In genomic region chr14:55656935-55657334, GRCm38 (mm10) we compare ENCODE assay signal across 21 mouse cellular contexts. TPM values are rescaled to one million over a fixed set of nuclear protein-coding genes. Genes with fewer than 3 reads are reported as not detected.
DNase-seq lines count a peak whose midpoint lies in the region; ATAC-seq and TF ChIP-seq lines count a peak whose summit lies in the region.
"Had no signal": no experiment of that assay in that cellular context is flagged by ENCODE, and none has a peak within 500 bp of the region (broad histone marks: within the 10 kb centered on the region; RNA-seq: fewer than 3 reads in every experiment).

No protein-coding gene starts in this region.

- H3K27me3 ChIP-seq in heart, embryonic 10.5 days (ENCODE audit: insufficient read depth, poor library complexity, severe bottlenecking), result no peaks in the 10 kb centered on the region
- H3K27me3 ChIP-seq in heart, embryonic 14.5 days (ENCODE audit: control insufficient read depth, insufficient read depth, low read length), result no peaks in the 10 kb centered on the region
- no peaks in the 10 kb centered on the region for H3K27me3 ChIP-seq in heart, postnatal 0 days (ENCODE audit: control insufficient read depth, insufficient read depth, low read length)
- H3K27me3 ChIP-seq: embryonic facial prominence, embryonic 15.5 days; hindbrain, embryonic 15.5 days; kidney, embryonic 15.5 days had no signal

- no peaks in the 10 kb centered on the region for H3K9me3 ChIP-seq in heart, embryonic 10.5 days
- no peaks in the 10 kb centered on the region for H3K9me3 ChIP-seq in heart, embryonic 14.5 days (ENCODE audit: control insufficient read depth, low read length)
- H3K9me3 ChIP-seq in heart, postnatal 0 days (replicated peaks; ENCODE audit: control insufficient read depth, low read length), result no peaks in the 10 kb centered on the region
- H3K9me3 ChIP-seq: embryonic facial prominence, embryonic 15.5 days; forebrain, embryonic 10.5 days; G1E; hindbrain, embryonic 15.5 days; kidney, embryonic 15.5 days had no signal

- peak overlapping the region; percentile 80 for H3K27ac ChIP-seq in heart, embryonic 10.5 days
- H3K27ac ChIP-seq in heart, embryonic 14.5 days (replicated peaks in 1 of 2; ENCODE audit: control insufficient read depth in 1 of 2, insufficient read depth in 1 of 2, low read depth in 2 of 2, low read length in 2 of 2), result peak overlapping the region; percentile 83 to 97
- peak overlapping the region; percentile 94 for H3K27ac ChIP-seq in heart, postnatal 0 days (ENCODE audit: low read depth)
- H3K27ac ChIP-seq: embryonic facial prominence, embryonic 15.5 days; forebrain, embryonic 10.5 days; hindbrain, embryonic 15.5 days; kidney, embryonic 15.5 days had no signal

- TF ChIP-seq EP300 in heart, postnatal 0 days (IDR thresholded peaks at IDR 0.05; ENCODE audit: low read depth), result no peak

- no peak for DNase-seq in heart, embryonic 10.5 days (ENCODE audit: low spot score)
- no peak for DNase-seq in heart, adult 11 months
- DNase-seq in heart, postnatal 25 days (ENCODE audit: low spot score), result no peak
- DNase-seq in heart, postnatal 0 days (ENCODE audit: low spot score), result peak; percentile 78
- no peak for DNase-seq in MN1 (ENCODE audit: low spot score)
- DNase-seq: adrenal gland, postnatal 10 days; cerebellum, adult 11 months; cerebellum, adult 8-10 months; cerebellum, postnatal 14 days; embryo, embryonic 11 days; gastrocnemius, postnatal 10 days; kidney, adult 2 months had no signal

- H3K4me2 ChIP-seq in heart, embryonic 14.5 days (ENCODE audit: low read length), result peak overlapping the region; percentile 41
- H3K4me2 ChIP-seq in heart, postnatal 0 days (ENCODE audit: low read depth, low read length), result peak overlapping the region; percentile 16; the same call in 1 of the 2 replicates
- H3K4me2 ChIP-seq: embryonic facial prominence, embryonic 15.5 days; hindbrain, embryonic 15.5 days; kidney, embryonic 15.5 days had no signal

- WGBS in heart, embryonic 10.5 days, result 60% methylated on average over 3 of the region's 3 CpGs
- WGBS in heart, embryonic 14.5 days, result 41% methylated on average over 3 of the region's 3 CpGs
- 38% methylated on average over 3 of the region's 3 CpGs for WGBS in heart, postnatal 0 days

- peaks cover 22% of the 10 kb centered on the region for H3K36me3 ChIP-seq in heart, embryonic 10.5 days
- peaks cover 24% of the 10 kb centered on the region for H3K36me3 ChIP-seq in heart, embryonic 14.5 days (ENCODE audit: control insufficient read depth, insufficient read depth, low read length)
- H3K36me3 ChIP-seq in heart, postnatal 0 days (replicated peaks; ENCODE audit: control insufficient read depth, insufficient read depth, low read length), result peaks cover 15% of the 10 kb centered on the region

- peaks cover 12% of the 10 kb centered on the region; the same call in 1 of the 2 replicates for H3K4me1 ChIP-seq in heart, embryonic 10.5 days
- H3K4me1 ChIP-seq in heart, embryonic 14.5 days (ENCODE audit: control insufficient read depth in 2 of 2, insufficient read depth in 2 of 2, low read length in 2 of 2), result peaks cover 15 to 19% of the 10 kb centered on the region in 2 experiments; a peak in 3 of 4 replicates
- peaks cover 24% of the 10 kb centered on the region for H3K4me1 ChIP-seq in heart, postnatal 0 days (ENCODE audit: control insufficient read depth, insufficient read depth)

- intact Hi-C loops in heart, postnatal 25 days (cut with DNase I), result no loop called here

- H3K9ac ChIP-seq in heart, embryonic 14.5 days (ENCODE audit: low read length), result peak overlapping the region; percentile 22; the same call in 1 of the 2 replicates
- no peak overlapping the region for H3K9ac ChIP-seq in heart, postnatal 0 days (replicated peaks; ENCODE audit: low read depth, low read length)
- H3K9ac ChIP-seq: embryonic facial prominence, embryonic 15.5 days; hindbrain, embryonic 15.5 days; kidney, embryonic 15.5 days had no signal

- no peak for TF ChIP-seq CTCF in heart, postnatal 0 days (IDR thresholded peaks at IDR 0.05; ENCODE audit: low read depth)

- H3K4me3 ChIP-seq in heart, embryonic 10.5 days, result peak overlapping the region; percentile 12; the same call in 1 of the 2 replicates
- H3K4me3 ChIP-seq in heart, embryonic 14.5 days (ENCODE audit: control insufficient read depth in 1 of 2, insufficient read depth in 1 of 2, low read depth in 1 of 2, low read length in 2 of 2), result no peak overlapping the region
- H3K4me3 ChIP-seq in heart, postnatal 0 days (ENCODE audit: low read depth, low read length), result no peak overlapping the region
- H3K4me3 ChIP-seq: embryonic facial prominence, embryonic 15.5 days; erythroblast, embryonic 14.5 days; forebrain, embryonic 10.5 days; hindbrain, embryonic 15.5 days; kidney, embryonic 15.5 days had no signal

- 0 out of 2 replicates have a peak, but pooled peaks have one; percentile 64 for ATAC-seq in heart, embryonic 14.5 days (ENCODE audit: insufficient number of reproducible peaks, insufficient read depth, low FRiP score, low read depth)
- ATAC-seq in heart, postnatal 0 days (ENCODE audit: insufficient read depth, low read depth), result peak; percentile 78
- ATAC-seq: forebrain, embryonic 14.5 days; intestine, embryonic 16.5 days had no signal

RNA-seq across cellular contexts. Expression of gene Mdp1, which starts 3.4 kb away (rescaled TPM):
- polyA plus RNA-seq in heart, embryonic 10.5 days (2016; fragmentation: Nextera tagmentation; extraction: Ambion mirVana), result 71.6 and 79.7 TPM in 2 replicates
- polyA plus RNA-seq in heart, embryonic 14.5 days (2014; fragmentation: Nextera tagmentation; extraction: Ambion mirVana), result 99.2 and 100 TPM in 2 replicates
- total RNA-seq in heart, postnatal 25 days (2021), result 10 to 100 TPM; 53.0 to 53.4 TPM
- total RNA-seq in heart, postnatal 0 days (2014; rRNA removed; ENCODE audit: low replicate concordance), result 62.4 and 66.0 TPM in 2 replicates
- 98.6 and 104 TPM in 2 replicates for polyA plus RNA-seq in heart, postnatal 0 days (2015; fragmentation: Nextera tagmentation; extraction: Ambion mirVana)

RNA-seq across cellular contexts. Expression of gene Tssk4, which starts 7.0 kb away (rescaled TPM):
- polyA plus RNA-seq in heart, embryonic 10.5 days (2016; fragmentation: Nextera tagmentation; extraction: Ambion mirVana), result 0.27 and 0.57 TPM in 2 replicates
- 0.35 and 0.46 TPM in 2 replicates for polyA plus RNA-seq in heart, embryonic 14.5 days (2014; fragmentation: Nextera tagmentation; extraction: Ambion mirVana)
- total RNA-seq in heart, postnatal 25 days (2021), result under 1 TPM; 0.56 to 0.60 TPM
- 0.12 TPM in 1 of 2 replicates, not detected in the other for total RNA-seq in heart, postnatal 0 days (2014; rRNA removed; ENCODE audit: low replicate concordance)
- polyA plus RNA-seq in heart, postnatal 0 days (2015; fragmentation: Nextera tagmentation; extraction: Ambion mirVana), result 0.25 and 0.31 TPM in 2 replicates

RNA-seq across cellular contexts. Expression of gene Tm9sf1, which starts 13.3 kb away (rescaled TPM):
- 91.6 and 96.4 TPM in 2 replicates for polyA plus RNA-seq in heart, embryonic 10.5 days (2016; fragmentation: Nextera tagmentation; extraction: Ambion mirVana)
- 86.6 and 90.0 TPM in 2 replicates for polyA plus RNA-seq in heart, embryonic 14.5 days (2014; fragmentation: Nextera tagmentation; extraction: Ambion mirVana)
- total RNA-seq in heart, postnatal 25 days (2021), result 10 to 100 TPM; 39.0 to 43.8 TPM
- total RNA-seq in heart, postnatal 0 days (2014; rRNA removed; ENCODE audit: low replicate concordance), result 62.8 and 83.3 TPM in 2 replicates
- 62.7 and 67.4 TPM in 2 replicates for polyA plus RNA-seq in heart, postnatal 0 days (2015; fragmentation: Nextera tagmentation; extraction: Ambion mirVana)

RNA-seq across cellular contexts. Expression of gene Gmpr2, which starts 14.8 kb away (rescaled TPM):
- polyA plus RNA-seq in heart, embryonic 10.5 days (2016; fragmentation: Nextera tagmentation; extraction: Ambion mirVana), result 50.8 and 58.8 TPM in 2 replicates
- polyA plus RNA-seq in heart, embryonic 14.5 days (2014; fragmentation: Nextera tagmentation; extraction: Ambion mirVana), result 40.6 and 40.9 TPM in 2 replicates
- total RNA-seq in heart, postnatal 25 days (2021), result 10 to 100 TPM in 1 of 2 experiments, 1 to 10 TPM in 1; 8.9 to 11.2 TPM
- 27.4 and 31.8 TPM in 2 replicates for total RNA-seq in heart, postnatal 0 days (2014; rRNA removed; ENCODE audit: low replicate concordance)
- 27.7 and 29.2 TPM in 2 replicates for polyA plus RNA-seq in heart, postnatal 0 days (2015; fragmentation: Nextera tagmentation; extraction: Ambion mirVana)

RNA-seq across cellular contexts. Expression of gene Nedd8, which starts 15.0 kb away (rescaled TPM):
- polyA plus RNA-seq in heart, embryonic 10.5 days (2016; fragmentation: Nextera tagmentation; extraction: Ambion mirVana), result 543 and 573 TPM in 2 replicates
- polyA plus RNA-seq in heart, embryonic 14.5 days (2014; fragmentation: Nextera tagmentation; extraction: Ambion mirVana), result 511 and 563 TPM in 2 replicates
- 100 to 1,000 TPM; 252 to 263 TPM for total RNA-seq in heart, postnatal 25 days (2021)
- 137 and 141 TPM in 2 replicates for total RNA-seq in heart, postnatal 0 days (2014; rRNA removed; ENCODE audit: low replicate concordance)
- 460 and 483 TPM in 2 replicates for polyA plus RNA-seq in heart, postnatal 0 days (2015; fragmentation: Nextera tagmentation; extraction: Ambion mirVana)
